Mouse (Mus musculus): Measurements from ENCODE around the gene Tmprss11f.

DNA sequence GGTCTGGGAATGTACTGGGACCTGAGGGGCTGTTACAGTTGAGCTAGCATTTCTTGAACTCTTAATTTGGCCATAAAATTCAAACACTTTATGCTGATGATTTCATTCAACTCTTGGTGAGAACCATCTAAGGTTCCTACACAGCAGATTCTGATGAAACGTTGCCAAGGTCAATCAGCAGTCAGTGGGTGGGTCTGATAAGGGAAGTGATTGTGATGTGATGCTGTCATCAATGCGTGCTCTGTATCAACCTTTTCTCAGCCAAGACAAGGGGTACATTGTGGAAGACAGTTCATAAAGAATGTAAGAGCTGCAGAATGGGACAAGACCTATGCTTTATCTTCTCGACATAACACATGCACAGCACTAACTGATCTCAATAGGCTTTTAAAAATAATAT lies 8.6 kb upstream of the Tmprss11f start:
- no peak for TF ChIP-seq CTCF (IDR thresholded peaks at IDR 0.05; ENCODE audit: borderline replicate concordance, insufficient read depth, low read depth, low read length)
- no peak for TF ChIP-seq POLR2A (IDR thresholded peaks at IDR 0.05; ENCODE audit: borderline replicate concordance, insufficient read depth, low read length)

All from cerebellum, adult 2 months (tissue).